Mouse (Mus musculus) thymus, adult 2 months (tissue): ENCODE data around the gene Kif1a.

Experiments used
- CTCF ChIP-seq: fragments of 200-500 bp; IDR thresholded peaks from 2 replicates; pipeline ENCODE4 v1.5.1; 2012; ENCODE audit warnings: mild to moderate bottlenecking, control low read depth, low read length, moderate library complexity, borderline replicate concordance; ENCODE audit not compliant: control insufficient read depth, poor library complexity, insufficient read depth; ENCODE audit errors: extremely low read depth
- POLR2A ChIP-seq: fragments of 200-500 bp; IDR thresholded peaks from 2 replicates; pipeline ENCODE4 v1.6.1; 2012; ENCODE audit warnings: mild to moderate bottlenecking, low read length, control low read depth, moderate library complexity; ENCODE audit not compliant: control insufficient read depth, poor library complexity, insufficient read depth; ENCODE audit errors: extremely low read depth

DNA sequence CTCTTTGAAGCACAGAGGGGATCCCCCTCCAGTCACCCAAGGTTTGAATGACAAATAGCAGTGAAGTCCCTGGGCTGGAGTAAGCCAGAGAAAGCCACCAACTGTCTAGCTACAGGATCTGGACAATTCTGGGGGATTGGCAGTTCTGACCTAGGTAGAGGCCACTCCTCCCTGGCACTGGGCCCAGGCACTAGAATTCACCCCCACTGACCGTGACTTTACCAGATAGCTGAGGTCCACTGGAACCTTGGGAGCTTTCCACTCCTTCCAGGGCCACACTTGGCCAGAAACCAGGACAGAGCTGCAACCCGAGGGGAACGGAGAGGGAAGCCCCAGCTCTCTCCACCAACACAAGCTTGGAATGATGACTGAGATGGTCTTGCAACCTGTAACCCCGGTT lies 92.6 kb downstream of the Kif1a start:
- TF ChIP-seq CTCF (no peak), POLR2A (no peak)
